Mouse (Mus musculus) G1E (cell line): ENCODE measurements around the gene Fcgrt. TPM values are rescaled to one million over a fixed set of nuclear protein-coding genes. Genes with fewer than 3 reads are reported as not detected.
A peak's percentile ranks its signal among the peaks of the same experiment; 100 is the strongest.

Experiments used
- ATAC-seq: 2 replicates; pipeline ENCODE4 v1.8.0; 2016; ENCODE audit warnings: mild to moderate bottlenecking; ENCODE audit not compliant: insufficient number of reproducible peaks, poor library complexity, low FRiP score, severe bottlenecking; ENCODE audit errors: extremely low read depth
- DNase-seq: peaks from one replicate; pipeline ENCODE4 v3.0.0; 2012; ENCODE audit warnings: low spot score
- H3K27me3 ChIP-seq: 2 replicates; pipeline ENCODE4 v1.6.1; 2012; ENCODE audit warnings: mild to moderate bottlenecking, low read length, inconsistent platforms; ENCODE audit not compliant: insufficient read depth
- H3K36me3 ChIP-seq: replicated peaks from 2 replicates; pipeline ENCODE3; 2012; ENCODE audit warnings: mild to moderate bottlenecking, inconsistent platforms
- H3K4me1 ChIP-seq: 2 replicates; pipeline ENCODE4 v1.6.1; 2012; ENCODE audit warnings: low read depth, low read length, inconsistent platforms, mixed read lengths; ENCODE audit not compliant: insufficient read depth
- H3K4me3 ChIP-seq: 2 replicates; pipeline ENCODE4 v1.5.1; 2012; ENCODE audit warnings: low read depth, mild to moderate bottlenecking, inconsistent platforms, low read length, moderate library complexity, mixed read lengths
- H3K9me3 ChIP-seq: replicated peaks from 2 replicates; pipeline ENCODE4 v1.6.1; 2012; ENCODE audit warnings: inconsistent platforms
- CTCF ChIP-seq: IDR thresholded peaks from 2 replicates; pipeline ENCODE4 v1.5.1; 2012; ENCODE audit warnings: low read depth, low read length, inconsistent platforms, mixed read lengths
- GATA1 ChIP-seq: IDR thresholded peaks from 2 replicates; pipeline ENCODE4 v1.6.1; 2012; ENCODE audit warnings: borderline replicate concordance, low read length, inconsistent platforms, mixed read lengths
- GATA2 ChIP-seq: IDR thresholded peaks from 2 replicates; pipeline ENCODE4 v1.6.1; 2012; ENCODE audit warnings: low read depth, low read length, inconsistent platforms, borderline replicate concordance
- POLR2AphosphoS5 ChIP-seq: IDR thresholded peaks from 2 replicates; pipeline ENCODE4 v1.6.1; 2012; ENCODE audit warnings: low read depth, low read length, inconsistent platforms; ENCODE audit not compliant: insufficient replicate concordance
- TAL1 ChIP-seq: conservative IDR thresholded peaks from 2 replicates; pipeline ENCODE4 v1.6.1; 2012; ENCODE audit warnings: low read depth, low read length, inconsistent platforms, mixed read lengths
- polyA plus RNA-seq: library from polyadenylated mRNA; stranded (reverse); fragments of >175 nt; gene quantifications from 2 replicates; pipeline ENCODE4 v1.2.3, GENCODE M21; 2012
- total RNA-seq, 2 experiments: library from RNA; stranded (forward) in 1 of 2; stranded (reverse) in 1 of 2; fragments of 200-1000 nt in 1 of 2; fragments of >200 nt in 1 of 2; fragmentation: Nextera tagmentation in 1 of 2; gene quantifications; 2 replicates each; pipeline ENCODE4 v1.2.3; 2014 to 2017

The Fcgrt gene
- total and polyA plus RNA-seq, 3 experiments, result not detected

- Histone ChIP-seq H3K27me3 (no peaks in the 10 kb centered on the region), H3K9me3 (no peaks in the 10 kb centered on the region), H3K36me3 (peaks cover 88% of the 10 kb centered on the region), H3K4me3 (peak overlapping the region; percentile 92), H3K4me1 (peaks cover 78% of the 10 kb centered on the region)
- TF ChIP-seq TAL1, result no peak
- TF ChIP-seq CTCF, result no peak
- TF ChIP-seq GATA2, result no peak
- TF ChIP-seq POLR2AphosphoS5, result no peak
- no peak for TF ChIP-seq GATA1
- ATAC-seq (no peak), DNase-seq (peak; percentile 56)
These were observed 19.5 kb upstream of the Fcgrt start for GRCm38 (mm10) chr7:45123186-45123570.

GRCm38 (mm10) chr7:45122561-45123185, 19.0 kb upstream of the Fcgrt start:
- Histone ChIP-seq H3K4me3 (peak overlapping the region; percentile 92), H3K27me3 (no peaks in the 10 kb centered on the region), H3K36me3 (peaks cover 90% of the 10 kb centered on the region), H3K9me3 (no peaks in the 10 kb centered on the region), H3K4me1 (peaks cover 83% of the 10 kb centered on the region)
- ATAC-seq (no peak), DNase-seq (no peak)
- TF ChIP-seq GATA1 (no peak), CTCF (no peak), GATA2 (no peak), TAL1 (no peak), POLR2AphosphoS5 (no peak)

- peak overlapping the region; percentile 92; the same call in 1 of the 2 replicates for H3K4me3 ChIP-seq
- DNase-seq (no peak), ATAC-seq (no peak)
- no peaks in the 10 kb centered on the region for H3K9me3 ChIP-seq
- no peaks in the 10 kb centered on the region for H3K27me3 ChIP-seq
- peaks cover 88% of the 10 kb centered on the region for H3K36me3 ChIP-seq
- TF ChIP-seq GATA1, result no peak
- no peak for TF ChIP-seq CTCF
- TF ChIP-seq GATA2, result no peak
- TF ChIP-seq POLR2AphosphoS5, result no peak
- TF ChIP-seq TAL1, result no peak
- H3K4me1 ChIP-seq, result peaks cover 85% of the 10 kb centered on the region
These were observed 18.3 kb upstream of the Fcgrt start for GRCm38 (mm10) chr7:45121966-45122365.

DNA sequence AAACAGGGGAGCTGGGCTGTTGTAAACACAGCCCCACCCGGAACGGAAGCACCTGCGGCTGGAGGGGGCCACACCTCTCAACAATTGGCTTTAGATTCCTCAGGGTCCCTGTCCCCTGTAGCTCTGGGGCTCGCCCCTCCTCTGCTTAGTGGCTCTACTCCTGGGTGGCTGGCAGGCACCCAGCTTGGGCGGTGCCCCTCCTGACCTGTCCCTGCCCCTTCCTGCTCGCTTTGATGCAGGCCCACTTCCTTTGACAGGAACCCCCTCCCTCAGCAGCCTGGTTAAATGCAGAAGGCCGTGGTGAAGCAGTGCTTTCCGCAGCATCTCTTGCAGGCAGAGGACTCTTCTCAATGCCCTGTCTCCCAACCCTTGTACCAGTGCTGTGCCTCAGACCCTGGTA, 17.8 kb upstream of the Fcgrt start:
- Histone ChIP-seq H3K36me3 (peaks cover 83% of the 10 kb centered on the region), H3K27me3 (no peaks in the 10 kb centered on the region), H3K4me3 (peak overlapping the region; percentile 92; the same call in 1 of the 2 replicates), H3K4me1 (peaks cover 80% of the 10 kb centered on the region), H3K9me3 (no peaks in the 10 kb centered on the region)
- ATAC-seq, result no peak
- DNase-seq, result no peak
- TF ChIP-seq POLR2AphosphoS5 (no peak), CTCF (no peak), GATA2 (no peak), GATA1 (no peak), TAL1 (no peak)

GRCm38 (mm10) chr7:45119780-45120709, 16.4 kb upstream of the Fcgrt start:
- Histone ChIP-seq H3K9me3 (no peaks in the 10 kb centered on the region), H3K4me3 (no peak overlapping the region), H3K4me1 (peaks cover 70% of the 10 kb centered on the region), H3K36me3 (peaks cover 69% of the 10 kb centered on the region), H3K27me3 (no peaks in the 10 kb centered on the region)
- TF ChIP-seq TAL1 (no peak), CTCF (no peak), POLR2AphosphoS5 (peak; percentile 25; the same call in 1 of the 2 replicates), GATA2 (no peak)
- no peak for ATAC-seq
- DNase-seq, result no peak

- Histone ChIP-seq H3K4me1 (peaks cover 71% of the 10 kb centered on the region), H3K36me3 (peaks cover 59% of the 10 kb centered on the region)
These were observed 14.7 kb upstream of the Fcgrt start for GRCm38 (mm10) chr7:45118336-45118735.

More at GRCm38 (mm10) chr7:45118336-45118735, 14.7 kb upstream of the Fcgrt start:
- Histone ChIP-seq H3K27me3 (no peaks in the 10 kb centered on the region), H3K9me3 (no peaks in the 10 kb centered on the region), H3K4me3 (no peak overlapping the region)
- TF ChIP-seq POLR2AphosphoS5, result no peak
- no peak for TF ChIP-seq GATA2
- TF ChIP-seq CTCF, result no peak
- TF ChIP-seq TAL1, result no peak
- no peak for TF ChIP-seq GATA1
- ATAC-seq (no peak), DNase-seq (no peak)
